Mouse (Mus musculus): ENCODE data around the gene 4921504E06Rik.

- TF ChIP-seq GATA2 (IDR thresholded peaks at IDR 0.05; ENCODE audit: borderline replicate concordance, low read depth, low read length) (no peak), CTCF (IDR thresholded peaks at IDR 0.05; ENCODE audit: low read depth, low read length) (no peak)
Observed at GRCm38 (mm10) chr2:19517952-19518351, 35.8 kb downstream of the 4921504E06Rik start.

All from G1E (cell line).